Mouse (Mus musculus): ENCODE results near the gene Zc3h7b.

DNA sequence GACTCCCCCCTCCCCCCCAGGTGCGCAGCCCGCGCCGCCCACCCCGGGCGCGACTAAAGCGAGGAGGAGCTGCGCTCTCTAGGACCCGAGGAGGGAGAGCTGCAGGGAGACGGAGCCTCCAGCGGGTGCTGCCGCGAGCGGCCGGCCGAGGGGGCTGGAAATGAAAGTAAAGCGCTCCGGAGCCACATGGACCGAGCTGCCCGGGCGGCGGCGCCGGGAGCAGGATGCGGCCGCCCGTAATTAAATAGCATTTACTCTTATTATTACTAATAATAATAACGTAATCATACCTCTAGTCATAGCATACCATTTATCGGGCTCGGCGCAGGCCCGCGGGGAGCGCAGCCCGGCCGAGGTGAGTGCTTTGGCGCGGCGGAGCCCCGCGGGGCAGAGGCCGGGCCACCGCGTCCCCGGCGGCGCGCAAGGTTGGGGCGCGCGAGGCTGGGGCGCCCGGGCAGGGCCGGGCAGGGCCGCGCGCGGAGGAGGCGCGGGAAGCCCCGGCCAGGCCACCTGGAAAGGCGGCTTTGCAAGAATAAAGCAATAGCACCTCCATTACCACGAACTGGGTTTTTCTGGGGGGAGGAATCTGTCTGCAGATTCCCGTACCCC, at the start of gene Zc3h7b, which contains the start of gene Rangap1:
- peak; percentile 30; the same call in 1 of the 2 replicates for TF ChIP-seq CTCF (IDR thresholded peaks at IDR 0.05; ENCODE audit: extremely low read depth, insufficient read length, insufficient replicate concordance, low read depth, low read length)
- TF ChIP-seq POLR2A (IDR thresholded peaks at IDR 0.05; ENCODE audit: low read depth, low read length), result peak; percentile 46; the same call in 1 of the 2 replicates
